Mouse (Mus musculus) forebrain, postnatal 0 days (tissue): ENCODE results near the gene Ap5b1. TPM values are rescaled to one million over a fixed set of nuclear protein-coding genes. Genes with fewer than 3 reads are reported as not detected.

ENCODE experiments used
- ATAC-seq: fragments of 200-750 bp; cut with Nextera tagmentation; 2 replicates; pipeline ENCODE4 v1.8.0; 2017; ENCODE audit warnings: mild to moderate bottlenecking, moderate library complexity
- DNase-seq: peaks from one replicate; pipeline ENCODE4 v3.0.0-alpha.2; 2015
- H3K27ac ChIP-seq: fragments of 300-500 bp; sonication (generic); 2 replicates; pipeline ENCODE4 v1.5.1; 2014; ENCODE audit warnings: low read depth, mild to moderate bottlenecking, antibody characterized with exemption, low read length, moderate library complexity, mixed read lengths
- H3K27me3 ChIP-seq: fragments of 300-500 bp; sonication (generic); 2 replicates; pipeline ENCODE4 v1.6.1; 2014; ENCODE audit warnings: mild to moderate bottlenecking, low read length, mixed read lengths; ENCODE audit not compliant: insufficient read depth
- H3K36me3 ChIP-seq: fragments of 300-500 bp; sonication (generic); 2 replicates; pipeline ENCODE4 v1.6.1; 2014; ENCODE audit warnings: mild to moderate bottlenecking, moderate library complexity; ENCODE audit not compliant: insufficient read depth
- H3K4me1 ChIP-seq: fragments of 300-500 bp; sonication (generic); 2 replicates; pipeline ENCODE4 v1.6.1; 2014; ENCODE audit warnings: antibody characterized with exemption; ENCODE audit not compliant: insufficient read depth
- H3K4me2 ChIP-seq: fragments of 300-500 bp; sonication (generic); 2 replicates; pipeline ENCODE4 v1.6.1; 2014; ENCODE audit warnings: low read depth, mild to moderate bottlenecking, moderate library complexity
- H3K4me3 ChIP-seq: fragments of 300-500 bp; sonication (generic); 2 replicates; pipeline ENCODE4 v1.5.1; 2014; ENCODE audit warnings: low read depth, low read length, mixed read lengths
- H3K9ac ChIP-seq: fragments of 300-500 bp; sonication (generic); 2 replicates; pipeline ENCODE4 v1.6.1; 2014; ENCODE audit warnings: mild to moderate bottlenecking
- H3K9me3 ChIP-seq: fragments of 300-500 bp; sonication (generic); 2 replicates; pipeline ENCODE4 v1.6.1; 2016; ENCODE audit warnings: low read length
- CTCF ChIP-seq: sonication (generic); IDR thresholded peaks from 2 replicates; pipeline ENCODE4 v1.5.1; 2016; ENCODE audit warnings: antibody characterized with exemption, control low read depth, low read depth
- WGBS: fragments of 180-500 bp; shearing (Covaris S2); extraction: QIAGEN DNeasy Blood & Tissue Kit; methylation state at CpG from one replicate; pipeline ENCODE4 v1.1.7; 2014; 5-methylcytosine and 5-hydroxymethylcytosine counted together
- polyA plus RNA-seq: library from polyadenylated mRNA; unstranded; fragments of >200 nt; fragmentation: Nextera tagmentation; extraction: Ambion mirVana; gene quantifications from 2 replicates; pipeline ENCODE4 v1.2.1, GENCODE M21; 2015
- total RNA-seq: library from RNA; depleted of rRNA; stranded (reverse); fragments of >200 nt; gene quantifications from 2 replicates; pipeline ENCODE4 v1.2.3, GENCODE M21; 2014

Gene Ap5b1
- total and polyA plus RNA-seq, 2 experiments from 2014 or later, result 1.6 to 9.0 TPM

DNA sequence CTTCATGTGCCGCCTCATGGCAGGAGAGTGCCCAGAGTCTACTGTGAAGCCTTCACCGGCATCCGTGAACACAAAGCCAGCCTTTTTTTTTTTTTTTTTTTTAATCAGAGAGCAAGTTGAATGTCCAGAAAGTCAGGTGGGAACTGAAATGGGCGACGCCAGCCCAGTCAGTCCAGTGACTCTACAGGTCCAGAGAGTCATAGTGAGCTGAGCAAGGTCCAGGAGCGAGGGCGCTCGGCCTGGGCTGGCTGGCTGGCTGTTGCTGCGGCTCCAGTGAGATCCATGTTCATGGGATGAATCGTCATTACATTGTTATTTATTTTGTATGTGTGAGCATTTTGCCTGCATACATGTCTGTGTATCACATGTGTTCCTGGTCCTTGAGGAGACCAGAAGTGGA, 5.0 kb upstream of the Ap5b1 start:
- H3K27ac ChIP-seq, result no peak overlapping the region
- peaks cover 3% of the 10 kb centered on the region; the same call in 1 of the 2 replicates for H3K4me1 ChIP-seq
- ATAC-seq (no peak), DNase-seq (no peak)
- H3K9ac ChIP-seq, result no peak overlapping the region
- no peaks in the 10 kb centered on the region for H3K36me3 ChIP-seq
- H3K27me3 ChIP-seq, result peaks cover 45% of the 10 kb centered on the region
- TF ChIP-seq CTCF, result no peak
- H3K9me3 ChIP-seq, result no peaks in the 10 kb centered on the region
- H3K4me3 ChIP-seq, result no peak overlapping the region
- no peak overlapping the region for H3K4me2 ChIP-seq
- WGBS, result 90% methylated on average over 10 of the region's 10 CpGs

GRCm38 (mm10) chr19:5566316-5566715, 1.5 kb upstream of the Ap5b1 start:
- H3K9me3 ChIP-seq, result no peaks in the 10 kb centered on the region
- no peak overlapping the region for H3K4me2 ChIP-seq
- H3K27me3 ChIP-seq, result peaks cover 13% of the 10 kb centered on the region
- H3K4me3 ChIP-seq, result no peak overlapping the region
- no peak for TF ChIP-seq CTCF
- DNase-seq, result no peak
- peaks cover 19% of the 10 kb centered on the region; the same call in 1 of the 2 replicates for H3K36me3 ChIP-seq
- WGBS, result 58% methylated on average over 5 of the region's 5 CpGs
- peaks cover 8% of the 10 kb centered on the region; the same call in 1 of the 2 replicates for H3K4me1 ChIP-seq
- no peak overlapping the region for H3K27ac ChIP-seq
- H3K9ac ChIP-seq, result no peak overlapping the region
- ATAC-seq, result no peak

DNA sequence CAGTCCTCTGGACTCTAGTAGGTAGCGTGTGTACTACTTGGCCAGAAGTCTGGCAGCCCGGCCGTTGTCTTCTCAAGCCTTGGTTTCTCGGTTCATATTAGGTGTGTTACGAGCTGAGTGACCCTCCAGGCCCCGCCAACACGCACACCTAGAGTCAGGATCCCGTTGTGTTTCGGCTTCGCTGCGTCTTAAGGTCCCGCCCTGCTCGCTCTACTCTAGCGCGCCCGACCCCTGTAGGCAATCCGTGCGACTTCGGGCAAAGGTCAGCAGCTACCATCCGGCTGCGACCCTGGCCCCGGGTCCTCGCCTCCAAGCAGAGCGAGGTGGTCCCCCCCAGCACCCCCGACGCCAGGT, 668 bp upstream of the Ap5b1 start:
- Histone ChIP-seq H3K9ac (peak overlapping the region; percentile 83), H3K4me3 (peak overlapping the region; percentile 74), H3K27ac (peak overlapping the region; percentile 89; the same call in 1 of the 2 replicates), H3K9me3 (no peaks in the 10 kb centered on the region), H3K27me3 (peaks cover 6% of the 10 kb centered on the region), H3K4me1 (peaks cover 8% of the 10 kb centered on the region; the same call in 1 of the 2 replicates), H3K4me2 (peak overlapping the region; percentile 92), H3K36me3 (peaks cover 21% of the 10 kb centered on the region; the same call in 1 of the 2 replicates)
- ATAC-seq (peak; percentile 14), DNase-seq (no peak)
- 2% methylated on average over 26 of the region's 26 CpGs for whole genome bisulfite sequencing
- no peak for TF ChIP-seq CTCF

DNA sequence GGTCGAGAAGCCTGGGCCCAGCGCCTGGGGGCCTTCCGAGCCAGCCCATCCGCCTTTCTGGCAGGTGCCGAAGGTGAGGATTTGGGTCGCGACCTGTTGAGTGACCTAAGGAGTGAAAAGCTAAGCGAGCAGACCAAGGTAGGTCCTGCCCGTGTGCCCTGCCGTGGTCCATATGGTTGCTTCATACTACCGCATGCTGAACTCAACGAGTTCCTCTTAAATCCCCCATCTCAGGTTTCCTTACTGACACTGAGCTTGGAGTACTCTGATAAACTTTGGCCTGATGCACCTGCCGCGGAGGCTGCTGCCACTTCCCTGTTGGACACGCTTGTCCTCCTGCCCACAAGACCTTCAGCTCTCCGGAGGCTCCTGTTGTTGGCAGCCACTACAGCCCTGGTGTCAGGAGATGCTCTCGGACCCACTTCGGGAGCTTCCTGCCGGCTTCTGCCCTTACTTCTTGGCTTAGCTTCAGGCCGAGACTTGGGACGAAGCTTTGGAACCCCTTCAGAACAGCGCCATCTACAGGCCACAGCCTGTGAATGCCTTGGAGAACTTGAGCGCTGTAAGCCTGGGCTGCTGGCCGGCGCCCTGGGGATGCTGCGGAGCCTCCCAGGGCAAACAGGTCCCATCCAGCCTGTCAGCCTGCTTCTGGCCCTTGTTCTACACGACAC, 780 bp downstream of the Ap5b1 start:
- Histone ChIP-seq H3K27me3 (no peaks in the 10 kb centered on the region; the same call in 1 of the 2 replicates), H3K27ac (peak overlapping the region; percentile 89; the same call in 1 of the 2 replicates), H3K9ac (peak overlapping the region; percentile 83; the same call in 1 of the 2 replicates), H3K36me3 (peaks cover 23% of the 10 kb centered on the region; the same call in 1 of the 2 replicates), H3K4me1 (peaks cover 8% of the 10 kb centered on the region; the same call in 1 of the 2 replicates), H3K4me3 (peak overlapping the region; percentile 74), H3K4me2 (peak overlapping the region; percentile 92), H3K9me3 (no peaks in the 10 kb centered on the region)
- WGBS, result 6% methylated on average over 25 of the region's 27 CpGs
- peak; percentile 92 for TF ChIP-seq CTCF
- DNase-seq, result peak; percentile 93
- ATAC-seq, result peak; percentile 17; the same call in 1 of the 2 replicates

DNA sequence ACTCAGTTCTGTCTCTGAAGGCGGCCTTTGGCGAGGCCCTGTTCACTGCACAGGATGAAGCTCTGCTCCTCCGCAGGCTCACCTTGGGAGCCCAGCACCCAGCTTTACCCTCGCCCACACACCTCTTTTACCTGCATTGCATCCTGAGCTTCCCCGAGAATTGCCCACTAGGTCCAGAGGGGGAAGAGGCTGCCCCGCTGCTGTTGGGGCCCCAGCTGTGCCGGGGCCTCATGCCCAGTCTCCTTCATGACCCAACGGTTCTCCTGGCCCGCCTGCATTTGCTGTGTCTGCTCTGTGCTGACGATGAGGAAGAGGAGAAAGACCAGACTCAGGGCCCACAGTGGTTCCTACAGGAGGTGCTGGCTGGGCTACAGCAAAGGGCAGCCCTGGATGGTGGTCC, 1.7 kb downstream of the Ap5b1 start:
- TF ChIP-seq CTCF, result no peak
- no peak overlapping the region for H3K9ac ChIP-seq
- H3K4me2 ChIP-seq, result peak overlapping the region; percentile 92; the same call in 1 of the 2 replicates
- 92% methylated on average over 10 of the region's 10 CpGs for WGBS
- no peak for ATAC-seq
- peaks cover 23% of the 10 kb centered on the region; the same call in 1 of the 2 replicates for H3K36me3 ChIP-seq
- peaks cover 8% of the 10 kb centered on the region; the same call in 1 of the 2 replicates for H3K4me1 ChIP-seq
- no peak overlapping the region for H3K4me3 ChIP-seq
- H3K9me3 ChIP-seq, result no peaks in the 10 kb centered on the region
- no peaks in the 10 kb centered on the region; the same call in 1 of the 2 replicates for H3K27me3 ChIP-seq
- no peak overlapping the region for H3K27ac ChIP-seq
- DNase-seq, result no peak

- TF ChIP-seq CTCF, result no peak
- Histone ChIP-seq H3K4me2 (no peak overlapping the region), H3K36me3 (peaks cover 23% of the 10 kb centered on the region; the same call in 1 of the 2 replicates), H3K4me1 (peaks cover 8% of the 10 kb centered on the region; the same call in 1 of the 2 replicates), H3K9me3 (no peaks in the 10 kb centered on the region), H3K27ac (no peak overlapping the region), H3K27me3 (no peaks in the 10 kb centered on the region; the same call in 1 of the 2 replicates), H3K4me3 (no peak overlapping the region), H3K9ac (no peak overlapping the region)
- WGBS, result 90% methylated on average over 32 of the region's 32 CpGs
- ATAC-seq (no peak), DNase-seq (no peak)
These were observed 2.8 kb downstream of the Ap5b1 start for GRCm38 (mm10) chr19:5570353-5571246.

GRCm38 (mm10) chr19:5571831-5572230, 4.0 kb downstream of the Ap5b1 start:
- peaks cover 7% of the 10 kb centered on the region; the same call in 1 of the 2 replicates for H3K4me1 ChIP-seq
- no peak overlapping the region for H3K9ac ChIP-seq
- no peak overlapping the region for H3K27ac ChIP-seq
- peaks cover 23% of the 10 kb centered on the region; the same call in 1 of the 2 replicates for H3K36me3 ChIP-seq
- no peaks in the 10 kb centered on the region for H3K9me3 ChIP-seq
- DNase-seq, result no peak
- H3K27me3 ChIP-seq, result no peaks in the 10 kb centered on the region
- TF ChIP-seq CTCF, result no peak
- no peak overlapping the region for H3K4me2 ChIP-seq
- 78% methylated on average over 5 of the region's 5 CpGs for WGBS
- no peak overlapping the region for H3K4me3 ChIP-seq
- no peak for ATAC-seq
